Mouse (Mus musculus) neural tube, embryonic 15.5 days (tissue): Measurements from ENCODE around the gene Ldlrap1. TPM values are rescaled to one million over a fixed set of nuclear protein-coding genes. Genes with fewer than 3 reads are reported as not detected.

ENCODE experiments used
- ATAC-seq: fragments of 200-750 bp; cut with Nextera tagmentation; 2 replicates; pipeline ENCODE4 v1.8.0; 2017; ENCODE audit warnings: mild to moderate bottlenecking, moderate TSS enrichment, moderate library complexity; ENCODE audit not compliant: low FRiP score
- H3K27ac ChIP-seq: fragments of 300-500 bp; sonication (generic); replicated peaks from 2 replicates; pipeline ENCODE4 v1.5.1; 2015; ENCODE audit warnings: mild to moderate bottlenecking, inconsistent platforms
- H3K27me3 ChIP-seq: fragments of 300-500 bp; sonication (generic); replicated peaks from 2 replicates; pipeline ENCODE4 v1.6.1; 2015; ENCODE audit warnings: inconsistent platforms
- H3K36me3 ChIP-seq: fragments of 300-500 bp; sonication (generic); 2 replicates; pipeline ENCODE4 v1.6.1; 2015; ENCODE audit warnings: inconsistent platforms
- H3K4me1 ChIP-seq: fragments of 300-500 bp; sonication (generic); 2 replicates; pipeline ENCODE4 v1.6.1; 2015; ENCODE audit warnings: inconsistent platforms
- H3K4me2 ChIP-seq: fragments of 300-500 bp; sonication (generic); 2 replicates; pipeline ENCODE4 v1.6.1; 2015; ENCODE audit warnings: inconsistent platforms, mild to moderate bottlenecking, moderate library complexity
- H3K4me3 ChIP-seq: fragments of 300-500 bp; sonication (generic); replicated peaks from 2 replicates; pipeline ENCODE4 v1.5.1; 2015; ENCODE audit warnings: mild to moderate bottlenecking, inconsistent platforms
- H3K9ac ChIP-seq: fragments of 300-500 bp; sonication (generic); replicated peaks from 2 replicates; pipeline ENCODE4 v1.6.1; 2015; ENCODE audit warnings: mild to moderate bottlenecking, inconsistent platforms
- H3K9me3 ChIP-seq: fragments of 300-500 bp; sonication (generic); replicated peaks from 2 replicates; pipeline ENCODE4 v1.6.1; 2016; ENCODE audit warnings: inconsistent platforms
- WGBS: fragments of 180-500 bp; shearing (Covaris S2); methylation state at CpG from one replicate; pipeline ENCODE4 v1.1.7; 2015; ENCODE audit warnings: mixed read lengths; 5-methylcytosine and 5-hydroxymethylcytosine counted together
- polyA plus RNA-seq: library from polyadenylated mRNA; unstranded; fragments of >200 nt; fragmentation: Nextera tagmentation; extraction: Ambion mirVana; gene quantifications from 2 replicates; pipeline ENCODE4 v1.2.1, GENCODE M21; 2015

The Ldlrap1 gene
- polyA plus RNA-seq, 1 experiment from 2014 or later = 2.4 TPM

DNA sequence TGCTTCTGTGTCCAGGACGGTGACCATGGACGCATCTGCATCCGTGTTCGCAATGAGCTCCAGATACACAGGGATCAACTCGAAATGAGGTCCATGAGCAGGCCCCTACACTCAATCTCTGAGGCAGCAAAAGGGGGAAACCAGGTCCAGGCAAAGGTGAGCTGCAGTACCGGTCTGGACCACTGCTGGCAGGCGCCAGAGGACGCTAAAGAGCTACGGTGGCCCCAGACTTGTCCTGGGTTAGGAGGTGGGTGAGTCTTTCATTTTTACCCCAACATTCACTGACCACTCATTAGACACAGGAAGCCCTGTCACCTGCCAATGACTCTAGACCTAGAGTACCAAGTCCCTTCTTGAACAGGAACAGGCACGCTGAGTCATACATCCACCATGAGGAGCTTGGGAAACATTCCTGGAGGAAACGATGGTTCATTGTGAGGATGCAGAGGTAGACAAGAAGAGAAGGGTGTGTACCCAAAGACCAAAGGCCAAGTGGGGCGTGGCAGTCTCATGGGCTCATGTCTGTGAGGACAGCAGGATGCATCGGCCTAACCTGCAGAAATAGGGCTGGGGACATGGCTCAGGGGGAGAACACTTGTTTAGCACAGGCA, 42.0 kb downstream of the Ldlrap1 start:
- Histone ChIP-seq H3K4me2 (no peak overlapping the region), H3K4me1 (peaks cover 7% of the 10 kb centered on the region), H3K4me3 (no peak overlapping the region), H3K9me3 (no peaks in the 10 kb centered on the region), H3K9ac (no peak overlapping the region), H3K27me3 (no peaks in the 10 kb centered on the region), H3K36me3 (no peaks in the 10 kb centered on the region), H3K27ac (no peak overlapping the region)
- no peak for ATAC-seq
- 75% methylated on average over 13 of the region's 13 CpGs for WGBS

DNA sequence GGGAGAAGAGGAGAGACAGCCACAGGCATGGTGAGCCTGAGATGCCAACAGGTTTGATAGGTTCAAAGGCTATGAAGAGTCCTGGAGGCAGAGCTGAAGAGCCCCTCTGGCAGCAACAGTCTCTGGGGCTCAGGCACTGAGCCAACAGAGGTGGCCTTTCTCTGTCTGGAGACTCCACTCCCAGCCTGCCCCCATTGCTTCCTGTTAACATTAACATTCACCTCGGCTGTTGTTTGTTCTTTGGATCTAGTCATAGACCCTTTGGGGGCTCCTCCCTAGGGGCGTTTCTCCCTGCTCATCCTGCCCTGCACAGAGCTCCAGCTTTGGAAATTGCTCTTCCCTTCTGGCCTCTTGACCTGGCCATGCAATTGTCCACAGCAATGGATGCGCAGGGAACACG, 42.9 kb downstream of the Ldlrap1 start:
- H3K27me3 ChIP-seq = no peaks in the 10 kb centered on the region
- ATAC-seq = no peak
- no peaks in the 10 kb centered on the region for H3K36me3 ChIP-seq
- no peak overlapping the region for H3K27ac ChIP-seq
- H3K9me3 ChIP-seq = no peaks in the 10 kb centered on the region
- 41% methylated on average over 4 of the region's 4 CpGs for WGBS
- peaks cover under 1% of the 10 kb centered on the region for H3K4me1 ChIP-seq
- no peak overlapping the region for H3K4me2 ChIP-seq
- H3K4me3 ChIP-seq = no peak overlapping the region
- H3K9ac ChIP-seq = no peak overlapping the region

DNA sequence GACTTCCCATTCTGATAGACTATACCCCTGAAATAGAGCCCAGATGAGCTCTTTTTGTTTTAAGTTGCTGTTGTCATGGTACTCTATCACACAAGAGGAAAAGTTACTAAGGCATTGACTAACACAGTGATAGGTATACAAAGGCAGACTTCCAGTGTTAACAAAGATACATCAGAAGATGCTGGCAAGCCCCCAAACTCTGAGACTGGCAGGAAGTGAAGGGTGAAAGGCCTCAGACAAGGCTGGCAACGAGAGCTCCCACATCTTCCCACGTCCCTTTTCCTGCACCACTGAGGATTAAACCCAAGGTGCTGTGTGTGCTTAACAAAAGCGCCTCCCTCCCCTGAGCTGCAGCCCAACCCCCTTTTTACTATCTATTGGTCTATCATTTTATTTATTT, 44.6 kb downstream of the Ldlrap1 start:
- H3K4me2 ChIP-seq = no peak overlapping the region
- peaks cover 8% of the 10 kb centered on the region; the same call in 1 of the 2 replicates for H3K4me1 ChIP-seq
- no peak overlapping the region for H3K9ac ChIP-seq
- no peaks in the 10 kb centered on the region for H3K36me3 ChIP-seq
- H3K4me3 ChIP-seq = no peak overlapping the region
- no peaks in the 10 kb centered on the region for H3K9me3 ChIP-seq
- ATAC-seq = no peak
- no peak overlapping the region for H3K27ac ChIP-seq
- WGBS = 66% methylated on average over 3 of the region's 3 CpGs
- no peaks in the 10 kb centered on the region for H3K27me3 ChIP-seq

DNA sequence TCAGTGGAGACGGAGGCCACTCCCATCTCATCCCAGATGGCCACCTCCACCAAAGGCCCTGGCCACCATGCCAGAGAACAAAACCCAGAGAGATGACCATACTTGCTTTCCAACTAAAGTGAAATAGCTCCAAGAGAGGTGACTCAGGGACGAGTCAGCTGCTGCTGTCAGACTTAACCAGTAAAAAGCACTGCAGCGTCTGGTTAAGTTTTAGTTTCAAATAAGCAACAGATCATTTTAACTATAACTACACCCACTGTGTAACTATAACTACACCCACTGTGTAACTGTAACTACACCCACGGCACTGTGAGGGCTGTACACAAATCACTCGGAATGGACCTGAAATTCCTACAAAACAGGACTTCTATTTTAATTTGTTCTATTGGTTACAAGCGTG, 46.7 kb downstream of the Ldlrap1 start:
- Histone ChIP-seq H3K27ac (no peak overlapping the region), H3K9me3 (no peaks in the 10 kb centered on the region), H3K9ac (no peak overlapping the region), H3K4me1 (peaks cover 16% of the 10 kb centered on the region; the same call in 1 of the 2 replicates), H3K4me3 (no peak overlapping the region), H3K36me3 (no peaks in the 10 kb centered on the region), H3K27me3 (no peaks in the 10 kb centered on the region; the same call in 1 of the 2 replicates), H3K4me2 (no peak overlapping the region)
- 87% methylated on average over 6 of the region's 6 CpGs for WGBS
- ATAC-seq = no peak

DNA sequence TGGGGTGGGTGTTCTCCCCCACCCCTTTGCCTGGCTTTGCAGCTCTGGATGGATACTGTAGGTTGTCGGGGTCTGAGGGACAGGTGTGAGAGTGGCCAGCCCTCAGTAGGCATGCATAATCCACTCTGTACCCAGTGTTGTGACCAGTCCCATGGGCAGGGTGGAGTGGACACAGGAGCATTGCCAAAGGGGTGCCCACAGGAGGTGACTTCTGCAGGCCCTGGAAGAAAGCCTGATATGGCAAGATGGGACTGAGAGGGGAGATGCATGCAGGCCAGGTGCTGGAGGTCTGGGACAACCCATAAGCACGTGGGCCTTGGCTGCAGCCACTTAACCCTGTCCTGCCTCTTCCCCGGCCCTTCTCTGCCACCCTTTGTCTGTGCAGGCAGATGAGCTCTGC, 47.5 kb downstream of the Ldlrap1 start:
- no peak for ATAC-seq
- Histone ChIP-seq H3K9me3 (no peaks in the 10 kb centered on the region), H3K4me1 (peaks cover 16% of the 10 kb centered on the region; the same call in 1 of the 2 replicates), H3K9ac (no peak overlapping the region), H3K4me2 (no peak overlapping the region), H3K27ac (no peak overlapping the region), H3K4me3 (no peak overlapping the region), H3K36me3 (no peaks in the 10 kb centered on the region), H3K27me3 (no peaks in the 10 kb centered on the region; the same call in 1 of the 2 replicates)
- WGBS = 84% methylated on average over 3 of the region's 3 CpGs

DNA sequence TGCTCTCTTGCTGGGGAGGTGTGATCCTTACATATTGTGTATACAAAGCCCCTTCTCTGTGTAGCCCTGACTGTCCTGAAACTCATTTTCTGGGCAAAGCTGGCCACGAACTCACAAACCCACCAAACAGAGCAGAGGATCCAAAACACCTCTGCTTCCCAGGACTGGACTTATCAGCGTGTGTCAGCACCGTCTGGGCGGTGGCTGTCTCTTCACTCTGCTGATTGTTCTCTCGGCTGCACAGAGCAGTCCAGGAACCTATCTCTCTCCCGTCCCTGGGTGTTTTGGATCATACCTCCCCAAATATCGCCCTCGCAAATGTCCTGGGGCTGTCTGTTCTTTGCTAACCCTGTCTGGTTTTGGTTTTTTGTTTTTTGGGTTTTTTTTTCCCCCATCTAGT, 48.3 kb downstream of the Ldlrap1 start:
- Histone ChIP-seq H3K4me1 (peaks cover 16% of the 10 kb centered on the region; the same call in 1 of the 2 replicates), H3K9ac (no peak overlapping the region), H3K27ac (no peak overlapping the region), H3K9me3 (no peaks in the 10 kb centered on the region), H3K36me3 (no peaks in the 10 kb centered on the region), H3K4me2 (no peak overlapping the region), H3K27me3 (no peaks in the 10 kb centered on the region; the same call in 1 of the 2 replicates), H3K4me3 (no peak overlapping the region)
- no peak for ATAC-seq
- 80% methylated on average over 8 of the region's 8 CpGs for WGBS

DNA sequence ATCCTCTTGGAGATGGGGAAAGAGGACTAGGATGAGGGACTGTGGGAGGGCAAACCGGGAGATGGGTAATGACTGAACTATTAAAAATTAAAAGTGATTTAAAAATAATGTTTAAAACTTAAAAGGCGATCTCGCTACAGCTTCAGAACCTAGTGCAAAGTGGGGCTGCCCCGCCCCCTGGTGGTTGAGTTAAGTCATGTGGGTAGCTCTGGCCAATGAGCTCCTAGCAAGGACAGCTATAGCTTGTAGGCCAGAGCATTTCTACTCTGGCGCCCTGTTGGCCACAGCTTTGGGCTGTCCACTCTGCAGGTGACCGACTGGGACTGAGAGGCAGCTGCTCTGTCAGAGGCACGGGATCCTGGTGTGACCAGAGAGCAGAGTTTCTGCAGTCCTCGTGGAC, 53.9 kb downstream of the Ldlrap1 start:
- H3K4me2 ChIP-seq = peak overlapping the region; percentile 36
- H3K4me3 ChIP-seq = no peak overlapping the region
- peaks cover 17% of the 10 kb centered on the region for H3K4me1 ChIP-seq
- H3K36me3 ChIP-seq = no peaks in the 10 kb centered on the region
- peak; percentile 88 for ATAC-seq
- H3K27me3 ChIP-seq = no peaks in the 10 kb centered on the region; the same call in 1 of the 2 replicates
- no peaks in the 10 kb centered on the region for H3K9me3 ChIP-seq
- H3K27ac ChIP-seq = no peak overlapping the region
- WGBS = 7% methylated on average over 8 of the region's 8 CpGs
- 0 out of 2 replicates have a peak overlapping the region, but pooled peaks have one; percentile 20 for H3K9ac ChIP-seq

DNA sequence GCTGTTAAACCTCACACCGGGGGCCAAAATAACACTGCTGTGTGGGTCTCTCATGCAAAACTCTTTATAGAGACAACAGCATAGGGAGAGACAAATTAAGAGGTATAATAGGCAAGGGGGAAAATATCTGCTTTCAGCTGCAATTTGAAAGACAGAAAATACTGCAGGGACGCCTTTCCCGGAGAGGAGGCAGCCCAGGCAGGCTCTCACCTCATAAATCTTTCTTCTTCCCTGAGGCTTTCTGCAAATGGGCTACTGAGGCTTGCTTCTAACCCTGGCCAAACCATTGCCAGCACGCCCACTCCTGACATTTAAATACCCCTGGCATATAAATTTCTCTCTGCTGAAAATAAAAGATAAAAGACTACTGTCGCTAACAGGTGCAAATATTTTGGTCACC, 62.5 kb downstream of the Ldlrap1 start:
- Histone ChIP-seq H3K27me3 (no peaks in the 10 kb centered on the region; the same call in 1 of the 2 replicates), H3K27ac (peak overlapping the region; percentile 90), H3K9ac (peak overlapping the region; percentile 68), H3K4me1 (peaks cover 50% of the 10 kb centered on the region), H3K36me3 (no peaks in the 10 kb centered on the region), H3K4me3 (peak overlapping the region; percentile 60), H3K4me2 (peak overlapping the region; percentile 99), H3K9me3 (no peaks in the 10 kb centered on the region)
- ATAC-seq = no peak
- WGBS = 16% methylated on average over 5 of the region's 5 CpGs

DNA sequence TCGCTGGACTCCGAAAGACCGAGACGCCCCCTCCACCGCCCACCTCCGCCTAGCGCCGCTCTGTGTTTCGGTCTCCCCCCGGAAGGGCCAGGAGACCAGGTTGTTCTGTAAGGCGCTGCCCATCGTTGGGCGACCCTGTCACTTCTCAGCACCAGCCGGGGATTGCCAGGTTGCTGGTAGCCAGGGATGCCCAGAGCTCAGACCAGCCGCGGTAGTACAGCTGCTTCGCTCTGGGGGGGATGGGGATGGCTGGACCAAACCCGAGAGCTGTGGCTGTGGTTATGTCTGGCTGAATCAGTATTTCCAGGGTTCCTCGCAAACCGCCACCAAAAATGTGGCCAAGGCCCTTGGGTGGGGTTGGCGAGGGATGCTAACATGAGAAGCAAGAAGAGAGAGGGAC, 63.2 kb downstream of the Ldlrap1 start:
- Histone ChIP-seq H3K4me2 (peak overlapping the region; percentile 99), H3K27ac (peak overlapping the region; percentile 90), H3K36me3 (no peaks in the 10 kb centered on the region), H3K9ac (peak overlapping the region; percentile 68), H3K4me1 (peaks cover 50% of the 10 kb centered on the region), H3K9me3 (no peaks in the 10 kb centered on the region), H3K27me3 (no peaks in the 10 kb centered on the region; the same call in 1 of the 2 replicates), H3K4me3 (peak overlapping the region; percentile 60)
- peak; percentile 58 for ATAC-seq
- WGBS = under 1% methylated on average over 20 of the region's 21 CpGs

DNA sequence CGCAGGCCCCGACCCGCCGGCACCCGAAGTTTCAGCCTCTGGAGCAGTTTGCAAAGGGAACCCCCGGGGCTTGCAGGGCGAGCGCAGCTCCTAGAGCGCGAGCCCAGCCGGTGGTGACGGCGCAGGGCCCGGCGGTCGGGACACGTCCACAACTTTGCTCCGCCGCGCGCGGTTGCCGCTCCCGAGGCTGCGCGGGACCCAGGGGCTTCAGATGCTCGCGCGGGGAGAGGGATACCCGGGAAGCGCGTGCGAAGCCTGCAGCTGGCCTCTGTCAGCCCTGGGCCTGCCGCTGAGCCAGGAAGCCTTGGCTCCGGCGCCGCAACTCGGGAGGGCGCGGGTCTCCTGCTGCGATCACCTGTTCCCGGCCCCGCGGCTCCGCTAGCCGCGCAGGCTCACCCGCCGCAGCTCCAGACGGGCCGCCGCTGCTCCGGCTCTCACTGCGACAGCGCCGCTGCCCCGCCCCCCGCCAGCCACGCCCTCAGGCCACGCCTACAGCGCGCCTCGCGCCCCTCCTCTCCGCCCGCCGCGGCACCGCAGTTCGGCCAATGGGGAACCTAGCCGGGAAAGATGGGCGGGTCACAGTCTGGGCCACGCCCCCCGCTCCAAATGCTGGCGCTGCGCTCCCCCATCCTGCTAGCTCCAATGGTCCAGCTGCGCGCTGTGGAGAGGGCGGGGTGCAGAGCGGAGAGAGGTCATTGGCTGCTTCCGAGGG, 63.8 kb downstream of the Ldlrap1 start, which contains the start of gene Man1c1:
Gene Man1c1 (minus strand): TSS at position 456 of the 712 bp plus-strand sequence.
- Histone ChIP-seq H3K27ac (peak within 1 kb of the TSS; percentile 90), H3K36me3 (no peaks in the 10 kb centered on the region), H3K9me3 (no peaks in the 10 kb centered on the region), H3K27me3 (no peaks in the 10 kb centered on the region; the same call in 1 of the 2 replicates), H3K4me3 (peak within 1 kb of the TSS; percentile 60), H3K4me2 (peak within 1 kb of the TSS; percentile 99), H3K9ac (peak within 1 kb of the TSS; percentile 68), H3K4me1 (peaks cover 50% of the 10 kb centered on the region)
- WGBS = 0% methylated on average over 63 of the region's 81 CpGs
- peak; percentile 97 for ATAC-seq

DNA sequence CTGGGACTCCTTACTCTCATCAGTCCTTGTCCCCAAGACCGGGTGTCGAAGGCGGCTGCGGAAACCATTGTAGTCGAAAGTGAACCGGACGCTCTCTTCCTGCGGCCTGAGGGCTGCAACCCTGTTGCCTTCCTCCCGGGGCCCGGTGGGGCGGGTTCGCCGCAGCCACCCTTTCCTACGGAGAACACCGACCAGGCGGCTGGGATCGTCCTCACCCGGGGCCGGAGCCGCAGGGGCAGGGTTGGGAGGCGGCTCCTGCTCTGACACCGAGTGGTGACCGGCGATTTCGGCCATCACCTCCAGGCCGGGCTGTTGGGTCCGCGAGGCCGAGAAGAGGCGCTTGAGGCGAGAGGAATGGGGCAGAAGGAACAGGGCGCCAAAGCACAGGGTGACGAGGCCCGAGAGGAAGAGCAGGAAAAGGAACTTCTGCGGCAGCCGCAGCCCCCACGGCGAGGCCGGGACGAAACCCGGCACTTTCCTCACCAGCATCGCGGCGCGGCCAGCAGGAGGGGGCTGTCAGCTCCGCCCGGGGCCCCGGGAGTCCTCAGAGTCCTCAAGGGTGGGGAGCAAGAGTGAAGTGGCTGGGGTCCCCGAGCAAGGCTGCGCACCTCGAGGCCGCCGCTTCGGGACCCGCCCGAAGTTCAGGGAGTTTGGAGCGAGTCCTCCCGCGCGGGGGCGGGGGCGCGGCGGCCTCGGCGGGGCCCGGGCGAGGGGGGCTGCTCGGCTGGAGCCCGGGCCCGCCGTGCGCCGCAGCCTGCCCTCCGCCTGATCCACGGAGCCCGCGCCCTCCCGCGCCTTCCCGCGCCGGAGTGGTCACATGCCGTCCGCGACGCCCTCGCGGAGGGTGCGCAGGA, 64.6 kb downstream of the Ldlrap1 start:
- peak overlapping the region; percentile 66 for H3K9ac ChIP-seq
- under 1% methylated on average over 86 of the region's 90 CpGs for WGBS
- H3K36me3 ChIP-seq = no peaks in the 10 kb centered on the region
- peak; percentile 13; the same call in 1 of the 2 replicates for ATAC-seq
- H3K27ac ChIP-seq = peak overlapping the region; percentile 74
- no peaks in the 10 kb centered on the region; the same call in 1 of the 2 replicates for H3K27me3 ChIP-seq
- H3K4me2 ChIP-seq = peak overlapping the region; percentile 99
- peak overlapping the region; percentile 60 for H3K4me3 ChIP-seq
- no peaks in the 10 kb centered on the region for H3K9me3 ChIP-seq
- H3K4me1 ChIP-seq = peaks cover 50% of the 10 kb centered on the region
